Mouse (Mus musculus) embryonic facial prominence, embryonic 13.5 days (tissue): ENCODE data around the gene Rgs3. TPM values are rescaled to one million over a fixed set of nuclear protein-coding genes. Genes with fewer than 3 reads are reported as not detected.

Experiments used
- ATAC-seq: fragments of 200-750 bp; cut with Nextera tagmentation; 2 replicates; pipeline ENCODE4 v1.8.0; 2017; ENCODE audit warnings: low read depth; ENCODE audit not compliant: insufficient number of reproducible peaks, insufficient read depth, low FRiP score, low TSS enrichment
- H3K27ac ChIP-seq: fragments of 300-500 bp; sonication (generic); 2 replicates; pipeline ENCODE4 v1.5.1; 2015; ENCODE audit warnings: moderate library complexity, mild to moderate bottlenecking, inconsistent platforms
- H3K27me3 ChIP-seq: fragments of 300-500 bp; sonication (generic); 2 replicates; pipeline ENCODE4 v1.6.1; 2015; ENCODE audit warnings: mild to moderate bottlenecking, inconsistent platforms
- H3K36me3 ChIP-seq: fragments of 300-500 bp; sonication (generic); 2 replicates; pipeline ENCODE4 v1.6.1; 2015; ENCODE audit warnings: mild to moderate bottlenecking, inconsistent platforms
- H3K4me1 ChIP-seq: fragments of 300-500 bp; sonication (generic); 2 replicates; pipeline ENCODE4 v1.6.1; 2015; ENCODE audit warnings: inconsistent platforms
- H3K4me2 ChIP-seq: fragments of 300-500 bp; sonication (generic); 2 replicates; pipeline ENCODE4 v1.6.1; 2015; ENCODE audit warnings: moderate library complexity, mild to moderate bottlenecking, inconsistent platforms
- H3K4me3 ChIP-seq: fragments of 300-500 bp; sonication (generic); 2 replicates; pipeline ENCODE4 v1.5.1; 2015; ENCODE audit warnings: mild to moderate bottlenecking, inconsistent platforms
- H3K9ac ChIP-seq: fragments of 300-500 bp; sonication (generic); 2 replicates; pipeline ENCODE4 v1.6.1; 2015; ENCODE audit warnings: mild to moderate bottlenecking, inconsistent platforms
- H3K9me3 ChIP-seq: fragments of 300-500 bp; sonication (generic); 2 replicates; pipeline ENCODE4 v1.6.1; 2016; ENCODE audit warnings: inconsistent platforms
- WGBS: fragments of 180-500 bp; shearing (Covaris S2); methylation state at CpG from one replicate; pipeline ENCODE4 v1.1.7; 2015; ENCODE audit warnings: mixed read lengths; 5-methylcytosine and 5-hydroxymethylcytosine counted together
- polyA plus RNA-seq: library from polyadenylated mRNA; unstranded; fragments of >200 nt; fragmentation: Nextera tagmentation; extraction: Ambion mirVana; gene quantifications from 2 replicates; pipeline ENCODE4 v1.2.1, GENCODE M21; 2015

Rgs3 gene
- polyA plus RNA-seq, 1 experiment from 2014 or later: 50.8 TPM

- peak; percentile 79 for ATAC-seq
- peak overlapping the region; percentile 77 for H3K27ac ChIP-seq
- H3K9ac ChIP-seq: peak overlapping the region; percentile 74
- WGBS: 6% methylated on average over 10 of the region's 10 CpGs
- H3K27me3 ChIP-seq: no peaks in the 10 kb centered on the region
- no peaks in the 10 kb centered on the region for H3K9me3 ChIP-seq
- peaks cover 52% of the 10 kb centered on the region for H3K4me1 ChIP-seq
- H3K4me3 ChIP-seq: peak overlapping the region; percentile 48
- H3K36me3 ChIP-seq: peaks cover 53% of the 10 kb centered on the region
- H3K4me2 ChIP-seq: peak overlapping the region; percentile 61
Observed at GRCm38 (mm10) chr4:62699191-62699812, 139.7 kb downstream of the Rgs3 start.

GRCm38 (mm10) chr4:62700426-62700825 is 140.8 kb downstream of the Rgs3 start:
- Histone ChIP-seq H3K4me1 (peaks cover 62% of the 10 kb centered on the region), H3K36me3 (peaks cover 51% of the 10 kb centered on the region), H3K9me3 (no peaks in the 10 kb centered on the region), H3K4me2 (peak overlapping the region; percentile 61), H3K27me3 (no peaks in the 10 kb centered on the region), H3K4me3 (peak overlapping the region; percentile 48), H3K27ac (peak overlapping the region; percentile 77), H3K9ac (peak overlapping the region; percentile 74)
- WGBS: 71% methylated on average over 5 of the region's 5 CpGs
- ATAC-seq: no peak

GRCm38 (mm10) chr4:62703151-62703550 is 143.5 kb downstream of the Rgs3 start:
- peaks cover 51% of the 10 kb centered on the region for H3K4me1 ChIP-seq
- no peak overlapping the region for H3K9ac ChIP-seq
- H3K4me3 ChIP-seq: no peak overlapping the region
- peaks cover 43% of the 10 kb centered on the region for H3K36me3 ChIP-seq
- no peak for ATAC-seq
- no peak overlapping the region for H3K27ac ChIP-seq
- 82% methylated on average over 9 of the region's 9 CpGs for WGBS
- no peaks in the 10 kb centered on the region for H3K9me3 ChIP-seq
- no peaks in the 10 kb centered on the region for H3K27me3 ChIP-seq
- H3K4me2 ChIP-seq: peak overlapping the region; percentile 7; the same call in 1 of the 2 replicates

GRCm38 (mm10) chr4:62704204-62704603 is 144.6 kb downstream of the Rgs3 start:
- H3K4me2 ChIP-seq: no peak overlapping the region
- no peak overlapping the region for H3K9ac ChIP-seq
- H3K27me3 ChIP-seq: no peaks in the 10 kb centered on the region
- peaks cover 41% of the 10 kb centered on the region for H3K4me1 ChIP-seq
- WGBS: 93% methylated on average over 13 of the region's 13 CpGs
- H3K36me3 ChIP-seq: peaks cover 39% of the 10 kb centered on the region
- no peak overlapping the region for H3K27ac ChIP-seq
- H3K9me3 ChIP-seq: no peaks in the 10 kb centered on the region
- no peak overlapping the region for H3K4me3 ChIP-seq
- ATAC-seq: no peak

- Histone ChIP-seq H3K27me3 (no peaks in the 10 kb centered on the region), H3K4me3 (no peak overlapping the region), H3K27ac (peak overlapping the region; percentile 44), H3K9me3 (no peaks in the 10 kb centered on the region), H3K9ac (no peak overlapping the region), H3K4me1 (peaks cover 33% of the 10 kb centered on the region), H3K4me2 (no peak overlapping the region), H3K36me3 (peaks cover 39% of the 10 kb centered on the region)
- no peak for ATAC-seq
- WGBS: 72% methylated on average over 10 of the region's 10 CpGs
Observed at GRCm38 (mm10) chr4:62705013-62705412, 145.4 kb downstream of the Rgs3 start.

- H3K9ac ChIP-seq: 0 out of 2 replicates have a peak overlapping the region, but pooled peaks have one; percentile 21
- H3K4me2 ChIP-seq: no peak overlapping the region
- H3K36me3 ChIP-seq: peaks cover 31% of the 10 kb centered on the region
- WGBS: 32% methylated on average over 3 of the region's 3 CpGs
- ATAC-seq: no peak
- no peaks in the 10 kb centered on the region for H3K9me3 ChIP-seq
- no peaks in the 10 kb centered on the region for H3K27me3 ChIP-seq
- peak overlapping the region; percentile 28; the same call in 1 of the 2 replicates for H3K27ac ChIP-seq
- H3K4me3 ChIP-seq: no peak overlapping the region
- peaks cover 26% of the 10 kb centered on the region for H3K4me1 ChIP-seq
Observed at GRCm38 (mm10) chr4:62705749-62706148, 146.1 kb downstream of the Rgs3 start.

GRCm38 (mm10) chr4:62708084-62708483 is 148.4 kb downstream of the Rgs3 start:
- no peak overlapping the region for H3K4me2 ChIP-seq
- ATAC-seq: no peak
- no peak overlapping the region for H3K27ac ChIP-seq
- no peaks in the 10 kb centered on the region for H3K27me3 ChIP-seq
- no peak overlapping the region for H3K4me3 ChIP-seq
- no peak overlapping the region for H3K9ac ChIP-seq
- H3K4me1 ChIP-seq: peaks cover 25% of the 10 kb centered on the region
- WGBS: 85% methylated on average over 7 of the region's 7 CpGs
- H3K36me3 ChIP-seq: peaks cover 17% of the 10 kb centered on the region
- H3K9me3 ChIP-seq: no peaks in the 10 kb centered on the region

GRCm38 (mm10) chr4:62708994-62709393 is 149.3 kb downstream of the Rgs3 start:
- H3K4me1 ChIP-seq: peaks cover 22% of the 10 kb centered on the region
- no peaks in the 10 kb centered on the region for H3K27me3 ChIP-seq

GRCm38 (mm10) chr4:62709448-62709847 is 149.8 kb downstream of the Rgs3 start:
- whole genome bisulfite sequencing: 70% methylated on average over 5 of the region's 5 CpGs
- no peaks in the 10 kb centered on the region for H3K9me3 ChIP-seq
- no peak for ATAC-seq

More at GRCm38 (mm10) chr4:62708994-62709393, 149.3 kb downstream of the Rgs3 start:
- H3K9me3 ChIP-seq: no peaks in the 10 kb centered on the region
- WGBS: 79% methylated on average over 1 of the region's 1 CpGs
- H3K27ac ChIP-seq: no peak overlapping the region
- H3K9ac ChIP-seq: no peak overlapping the region
- ATAC-seq: no peak
- H3K36me3 ChIP-seq: peaks cover 8% of the 10 kb centered on the region
- H3K4me2 ChIP-seq: no peak overlapping the region
- no peak overlapping the region for H3K4me3 ChIP-seq

GRCm38 (mm10) chr4:62711159-62711558 is 151.5 kb downstream of the Rgs3 start:
- no peak for ATAC-seq
- WGBS: 76% methylated on average over 7 of the region's 7 CpGs
- H3K36me3 ChIP-seq: no peaks in the 10 kb centered on the region

More at GRCm38 (mm10) chr4:62709448-62709847, 149.8 kb downstream of the Rgs3 start:
- Histone ChIP-seq H3K9ac (no peak overlapping the region), H3K27ac (no peak overlapping the region), H3K27me3 (no peaks in the 10 kb centered on the region), H3K4me1 (peaks cover 19% of the 10 kb centered on the region), H3K4me2 (no peak overlapping the region), H3K36me3 (peaks cover 3% of the 10 kb centered on the region; the same call in 1 of the 2 replicates), H3K4me3 (no peak overlapping the region)

GRCm38 (mm10) chr4:62711582-62711981 is 151.9 kb downstream of the Rgs3 start:
- no peak overlapping the region for H3K4me2 ChIP-seq
- H3K27ac ChIP-seq: no peak overlapping the region
- WGBS: 59% methylated on average over 4 of the region's 4 CpGs
- no peaks in the 10 kb centered on the region for H3K27me3 ChIP-seq
- no peak overlapping the region for H3K9ac ChIP-seq
- H3K36me3 ChIP-seq: no peaks in the 10 kb centered on the region
- no peak for ATAC-seq
- H3K4me1 ChIP-seq: no peaks in the 10 kb centered on the region
- H3K4me3 ChIP-seq: no peak overlapping the region
- H3K9me3 ChIP-seq: no peaks in the 10 kb centered on the region

More at GRCm38 (mm10) chr4:62711159-62711558, 151.5 kb downstream of the Rgs3 start:
- H3K4me3 ChIP-seq: no peak overlapping the region
- H3K4me2 ChIP-seq: no peak overlapping the region
- no peak overlapping the region for H3K27ac ChIP-seq
- peaks cover 2% of the 10 kb centered on the region; the same call in 1 of the 2 replicates for H3K4me1 ChIP-seq
- no peak overlapping the region for H3K9ac ChIP-seq
- no peaks in the 10 kb centered on the region for H3K27me3 ChIP-seq
- H3K9me3 ChIP-seq: no peaks in the 10 kb centered on the region

- H3K27ac ChIP-seq: no peak overlapping the region
- H3K9ac ChIP-seq: no peak overlapping the region
- H3K4me3 ChIP-seq: no peak overlapping the region
- ATAC-seq: no peak
- no peaks in the 10 kb centered on the region for H3K9me3 ChIP-seq
- H3K27me3 ChIP-seq: no peaks in the 10 kb centered on the region
- H3K36me3 ChIP-seq: no peaks in the 10 kb centered on the region
- peaks cover 10% of the 10 kb centered on the region for H3K4me1 ChIP-seq
- no peak overlapping the region for H3K4me2 ChIP-seq
Observed at GRCm38 (mm10) chr4:62720861-62721260, 161.2 kb downstream of the Rgs3 start.
